Mouse (Mus musculus) embryonic stem cell, embryonic (primary cell): ENCODE data around the gene Kctd19.

Source experiments
- CTCF ChIA-PET, 4 experiments: fragments of 300-600 bp in 2 of 4; fragments of 350-600 bp in 2 of 4; sonication (Branson Sonifier 250); formaldehyde crosslinking; loops; one replicate each; lab custom pipeline; 2022; ENCODE audit warnings: inconsistent platforms in 2 of 4; lab: Charles Lee
- POLR2A ChIA-PET, 4 experiments: fragments of 300-600 bp in 2 of 4; fragments of 350-600 bp in 2 of 4; sonication (Branson Sonifier 250); formaldehyde crosslinking; loops; one replicate each; lab custom pipeline; 2022; ENCODE audit warnings: antibody characterized with exemption in 4 of 4, inconsistent platforms in 1 of 4; lab: Charles Lee

Kctd19 gene

DNA sequence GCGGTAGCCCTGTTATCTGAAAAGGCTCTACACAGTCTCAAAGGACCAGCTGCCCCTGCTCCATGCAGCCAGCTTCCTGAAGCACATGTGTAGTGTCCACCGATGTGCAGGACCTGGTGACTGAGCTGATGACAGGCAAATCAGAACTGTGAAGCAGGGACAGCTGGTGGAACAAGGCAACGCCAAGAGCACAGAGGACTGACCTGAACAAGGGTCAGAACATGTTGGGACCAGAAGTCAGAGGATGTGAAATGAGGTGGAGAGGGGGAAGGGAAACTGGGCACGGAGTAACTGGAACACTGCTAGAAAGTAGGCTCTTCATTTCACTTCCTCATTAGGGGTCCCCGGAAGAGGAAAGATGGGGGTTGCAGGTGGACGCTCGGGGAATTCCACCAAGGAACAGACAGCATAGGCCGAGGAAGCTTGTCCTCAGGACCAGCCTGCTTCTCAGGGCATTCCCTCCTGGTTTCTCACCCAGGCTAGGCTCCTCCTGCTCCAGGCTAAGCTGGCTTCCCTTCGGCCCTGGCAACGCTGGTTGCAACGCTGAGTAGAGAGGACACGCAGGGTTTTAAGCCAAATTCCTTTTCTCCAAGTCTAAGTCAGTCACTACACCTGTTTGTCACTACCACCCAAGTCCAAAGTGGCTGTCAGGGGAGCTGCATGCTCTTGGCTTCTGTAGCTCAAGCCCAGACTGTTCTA is 20.1 kb downstream of the Kctd19 start:
- CTCF ChIA-PET = interaction anchor here in 3 of 4 experiments (1.2 to 6.7 kb wide), 5 partner anchors 18 to 139 kb away, joined by 3 to 26 read pairs (median 5); partner anchors contain the start of gene Plekhg4 (in 1 of the 3)
- POLR2A ChIA-PET = interaction anchor here in 3 of 4 experiments (0.9 to 1.9 kb wide), 5 partner anchors 9 to 55 kb away, joined by 3 to 5 read pairs (median 4); no protein-coding TSS in a partner anchor

GRCm38 (mm10) chr8:105389096-105389495 is 24.2 kb downstream of the Kctd19 start:
- CTCF ChIA-PET = interaction anchor here in 2 of 4 experiments (0.6 to 2.6 kb wide), 4 partner anchors 8 to 25 kb away, joined by 3 to 8 read pairs (median 4); no protein-coding TSS in a partner anchor
- POLR2A ChIA-PET = interaction anchor here in 2 of 4 experiments (0.6 to 1.3 kb wide), 5 partner anchors 9 to 41 kb away, joined by 3 to 4 read pairs (median 3); no protein-coding TSS in a partner anchor

DNA sequence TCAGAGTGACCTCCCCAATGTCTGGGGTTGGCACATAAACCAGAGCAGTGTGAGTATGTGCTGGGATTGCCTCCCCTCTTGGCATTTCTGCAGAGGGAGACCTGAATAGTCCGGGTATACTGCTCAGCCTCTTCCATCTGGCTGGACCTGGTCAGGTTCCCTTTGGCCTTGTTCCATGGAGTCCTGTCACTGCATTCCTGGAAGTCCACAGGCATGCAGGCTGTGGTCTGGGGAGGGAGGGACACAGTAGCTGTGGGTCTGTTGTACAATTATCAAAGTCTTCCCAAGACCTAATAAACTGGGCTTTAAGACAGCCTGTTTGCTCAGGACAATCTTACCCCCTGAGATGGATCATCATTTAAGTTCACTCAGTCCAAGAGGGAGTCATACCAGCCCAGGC is 26.2 kb downstream of the Kctd19 start:
- CTCF ChIA-PET = interaction anchor here (0.9 to 1.8 kb wide), 6 partner anchors 9 to 16 kb away, joined by 3 to 7 read pairs (median 3); no protein-coding TSS in a partner anchor
- POLR2A ChIA-PET = interaction anchor here in 1 of 4 experiments (0.7 to 2.3 kb wide), 4 partner anchors 9 to 86 kb away, joined by 3 to 9 read pairs (median 4); no protein-coding TSS in a partner anchor

DNA sequence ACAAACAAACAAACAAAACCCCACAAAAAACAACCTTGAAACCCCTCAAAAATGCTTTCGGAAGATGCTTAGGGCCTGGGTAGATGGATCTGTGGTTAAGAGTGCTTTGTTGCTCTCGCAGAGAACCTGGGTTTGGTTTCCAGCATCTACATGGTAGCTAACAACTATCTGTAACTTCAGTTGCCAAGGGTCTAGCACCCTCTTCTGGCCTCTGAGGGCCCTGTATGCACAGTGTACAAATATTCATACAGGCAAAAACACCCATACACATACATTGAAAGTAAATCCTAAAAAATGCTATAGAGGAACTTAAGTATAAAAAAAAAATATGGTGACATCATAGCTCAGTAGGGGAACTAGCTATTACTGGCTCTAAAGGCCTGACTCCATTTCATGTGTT is 29.2 kb downstream of the Kctd19 start:
- ChIA-PET POLR2A (interaction anchor here in 2 of 4 experiments (0.8 to 1.8 kb wide), 5 partner anchors 10 to 93 kb away, joined by 3 to 5 read pairs (median 3); no protein-coding TSS in a partner anchor), CTCF (interaction anchor here (0.6 to 3.1 kb wide), 9 partner anchors 9 to 742 kb away, joined by 3 to 11 read pairs (median 4); partner anchors contain the start of gene Ciao2b (in 1 of the 4))

GRCm38 (mm10) chr8:105380308-105380707 is 33.0 kb downstream of the Kctd19 start:
- ChIA-PET CTCF (interaction anchor here in 2 of 4 experiments (0.6 to 3.2 kb wide), 8 partner anchors 17 to 242 kb away, joined by 3 to 14 read pairs (median 5); no protein-coding TSS in a partner anchor), POLR2A (interaction anchor here in 2 of 4 experiments (0.6 to 1.8 kb wide), 4 partner anchors 9 to 152 kb away, joined by 3 to 5 read pairs (median 4); no protein-coding TSS in a partner anchor)

GRCm38 (mm10) chr8:105378673-105379072 is 34.6 kb downstream of the Kctd19 start:
- CTCF ChIA-PET = interaction anchor here (0.5 to 3.2 kb wide), 14 partner anchors 8 to 258 kb away, joined by 3 to 14 read pairs (median 6); partner anchors contain the start of genes Atp6v0d1 (in 1 of the 4) and Ripor1 (in 1 of the 4)
- POLR2A ChIA-PET = interaction anchor here (0.9 to 2.4 kb wide), 16 partner anchors 9 to 147 kb away, joined by 3 to 9 read pairs (median 4); partner anchors contain the start of genes Fhod1 (in 2 of the 4), Slc9a5 (in 1 of the 4) and Tppp3 (in 1 of the 4)

GRCm38 (mm10) chr8:105374513-105374966 is 38.8 kb downstream of the Kctd19 start:
- ChIA-PET POLR2A (interaction anchor here (0.6 to 2.0 kb wide), 14 partner anchors 9 to 461 kb away, joined by 3 to 8 read pairs (median 4); partner anchors contain the start of genes Fhod1 (in 3 of the 4) and Slc9a5 (in 2 of the 4)), CTCF (interaction anchor here (0.5 to 4.2 kb wide), 84 partner anchors 9 to 1488 kb away, joined by 3 to 46 read pairs (median 4); partner anchors contain the start of genes Tppp3 (in 3 of the 4), Fhod1 (in 2 of the 4), Slc9a5 (in 2 of the 4) and 4931428F04Rik (in 1 of the 4))

GRCm38 (mm10) chr8:105373032-105373431 is 40.3 kb downstream of the Kctd19 start, which contains the start of gene Plekhg4:
Plekhg4 (plus strand) TSS chr8:105373274.
- CTCF ChIA-PET = interaction anchor here in 3 of 4 experiments (0.6 to 4.2 kb wide), 7 partner anchors 14 to 119 kb away, joined by 3 to 26 read pairs (median 12); partner anchors contain the start of gene B3gnt9 (in 1 of the 3)

GRCm38 (mm10) chr8:105372473-105372872 is 40.8 kb downstream of the Kctd19 start:
- ChIA-PET CTCF (interaction anchor here in 3 of 4 experiments (0.6 to 2.1 kb wide), 4 partner anchors 13 to 67 kb away, joined by 3 to 16 read pairs (median 4); no protein-coding TSS in a partner anchor), POLR2A (interaction anchor here in 2 of 4 experiments (0.6 to 1.7 kb wide), 6 partner anchors 8 to 62 kb away, joined by 3 to 4 read pairs (median 3); partner anchors contain the start of genes Fhod1 (in 1 of the 2) and Slc9a5 (in 1 of the 2))

More at GRCm38 (mm10) chr8:105373032-105373431, 40.3 kb downstream of the Kctd19 start, which contains the start of gene Plekhg4:
- POLR2A ChIA-PET = interaction anchor here in 2 of 4 experiments (0.6 to 1.9 kb wide), 6 partner anchors 9 to 62 kb away, joined by 3 to 5 read pairs (median 3); partner anchors contain the start of gene Slc9a5 (in 1 of the 2)

GRCm38 (mm10) chr8:105367107-105367506 is 46.2 kb downstream of the Kctd19 start:
- POLR2A ChIA-PET = interaction anchor here in 1 of 4 experiments (0.8 kb wide), 1 partner anchor 19 kb away, joined by 3 read pairs; the partner anchor contains the start of gene Fhod1

GRCm38 (mm10) chr8:105361751-105362702 is 51.3 kb downstream of the Kctd19 start:
- ChIA-PET CTCF (interaction anchor here (0.6 to 6.8 kb wide), 8 partner anchors 11 to 465 kb away, joined by 3 to 46 read pairs (median 6); no protein-coding TSS in a partner anchor), POLR2A (interaction anchor here in 3 of 4 experiments (0.5 to 4.8 kb wide), 9 partner anchors 10 to 366 kb away, joined by 3 to 21 read pairs (median 3); partner anchors contain the start of gene E2f4 (in 1 of the 3))

More at GRCm38 (mm10) chr8:105367107-105367506, 46.2 kb downstream of the Kctd19 start:
- CTCF ChIA-PET = interaction anchor here in 2 of 4 experiments (0.7 to 1.0 kb wide), 4 partner anchors 30 to 173 kb away, joined by 3 to 5 read pairs (median 3); no protein-coding TSS in a partner anchor

- CTCF ChIA-PET = interaction anchor here (0.5 to 6.8 kb wide), 24 partner anchors 10 to 156 kb away, joined by 3 to 46 read pairs (median 4); partner anchors contain the start of genes Fhod1 (in 1 of the 4), Plekhg4 (in 1 of the 4), Slc9a5 (in 1 of the 4) and Tppp3 (in 1 of the 4)
- POLR2A ChIA-PET = interaction anchor here in 2 of 4 experiments (0.6 to 2.7 kb wide), 10 partner anchors 9 to 186 kb away, joined by 3 to 8 read pairs (median 4); partner anchors contain the start of genes Fhod1 (in 2 of the 2), Plekhg4 (in 1 of the 2) and Slc9a5 (in 1 of the 2)
Measured at GRCm38 (mm10) chr8:105359646-105360045, 53.7 kb downstream of the Kctd19 start.

GRCm38 (mm10) chr8:105359208-105359607 is 54.1 kb downstream of the Kctd19 start:
- CTCF ChIA-PET = interaction anchor here (0.5 to 6.8 kb wide), 24 partner anchors 9 to 156 kb away, joined by 3 to 46 read pairs (median 4); partner anchors contain the start of genes Fhod1 (in 1 of the 4), Plekhg4 (in 1 of the 4), Slc9a5 (in 1 of the 4) and Tppp3 (in 1 of the 4)
- POLR2A ChIA-PET = interaction anchor here in 3 of 4 experiments (0.5 to 2.7 kb wide), 9 partner anchors 8 to 769 kb away, joined by 3 to 8 read pairs (median 5); partner anchors contain the start of genes Fhod1 (in 3 of the 3), 4931428F04Rik (in 1 of the 3) and Slc9a5 (in 1 of the 3)

DNA sequence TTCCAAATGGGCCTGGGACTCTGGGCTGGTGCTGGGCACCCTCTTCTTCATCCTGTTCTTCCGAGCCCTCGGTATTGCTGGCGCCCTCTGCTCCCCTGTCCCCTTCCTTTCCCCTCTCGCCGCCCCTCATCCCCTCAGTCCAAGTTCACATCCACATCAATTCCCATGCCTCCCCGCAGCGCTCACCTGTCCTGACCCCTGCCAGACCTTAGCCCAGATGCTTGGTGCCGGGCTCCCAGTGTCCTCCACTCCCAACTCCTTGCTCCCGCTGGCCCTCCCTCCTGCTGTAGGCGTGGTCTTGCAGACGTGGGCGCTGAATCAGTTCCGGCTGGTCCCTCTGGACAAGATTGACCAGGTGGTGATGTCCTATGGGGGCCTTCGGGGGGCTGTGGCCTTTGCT is 56.6 kb downstream of the Kctd19 start:
- ChIA-PET CTCF (interaction anchor here in 1 of 4 experiments (1.9 kb wide), 1 partner anchor 18 kb away, joined by 6 read pairs; no protein-coding TSS in a partner anchor), POLR2A (no interaction called here)
